Mouse (Mus musculus) retina, embryonic 14.5 days (tissue): ENCODE measurements at regions not wholly inside any gene's neighbourhood (a gene's known extent, or its start where the extent isn't known, plus 50 kb on each side); places are given as distances from the start of the nearest gene placed in this dataset.

ENCODE experiments used
- DNase-seq: peaks from one replicate; pipeline ENCODE4 v3.0.0-alpha.2; 2015; ENCODE audit warnings: low spot score

- DNase-seq, result no peak
Observed at GRCm38 (mm10) chr16:54279275-54279674, 1018.5 kb downstream of the Zpld1 start.

- DNase-seq, result no peak
Observed at GRCm38 (mm10) chr16:54263853-54264252, 1033.9 kb downstream of the Zpld1 start.

- no peak for DNase-seq
Observed at GRCm38 (mm10) chr16:54259260-54259659, 1038.5 kb downstream of the Zpld1 start.

GRCm38 (mm10) chr16:54246883-54247282 is 1050.9 kb downstream of the Zpld1 start:
- no peak for DNase-seq

DNA sequence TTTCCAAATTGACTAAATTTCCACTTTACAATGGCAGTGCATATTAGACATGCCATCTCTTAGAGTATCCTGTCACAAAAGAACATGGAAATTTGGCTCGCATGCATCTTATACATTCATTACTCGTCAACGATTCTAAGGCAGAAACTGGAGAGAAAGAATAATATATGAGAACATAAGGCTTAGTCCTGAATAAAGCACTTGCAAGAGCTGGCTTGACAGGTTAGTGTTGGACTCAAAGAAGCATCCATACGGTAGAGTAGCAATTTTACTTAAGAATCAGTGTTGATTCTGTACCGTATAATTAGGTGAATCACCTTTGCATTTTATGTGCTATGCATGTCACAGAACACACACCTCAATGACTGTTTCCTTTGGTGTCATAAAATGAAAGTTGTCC is 1051.4 kb downstream of the Zpld1 start:
- no peak for DNase-seq

DNA sequence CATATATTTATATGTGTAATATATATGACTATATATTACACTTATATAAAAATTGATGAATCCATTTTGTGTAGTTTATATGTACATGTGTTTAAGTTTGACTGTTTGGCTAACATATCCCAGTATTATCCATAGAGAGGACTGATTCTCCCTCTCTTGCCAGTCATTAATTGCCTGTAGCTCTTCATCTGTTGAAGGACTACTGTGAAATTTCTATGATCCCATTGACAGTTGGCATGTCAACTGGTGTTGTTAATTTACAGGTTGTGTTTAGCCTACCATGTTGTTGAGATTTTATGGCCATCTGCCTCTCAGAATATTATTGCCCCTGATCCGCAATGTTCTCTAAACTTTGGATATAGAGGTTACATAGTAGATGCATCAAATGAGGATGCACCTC is 1058.3 kb downstream of the Zpld1 start:
- DNase-seq, result no peak

- no peak for DNase-seq
Observed at GRCm38 (mm10) chr16:54229445-54230208, 1068.2 kb downstream of the Zpld1 start.

DNA sequence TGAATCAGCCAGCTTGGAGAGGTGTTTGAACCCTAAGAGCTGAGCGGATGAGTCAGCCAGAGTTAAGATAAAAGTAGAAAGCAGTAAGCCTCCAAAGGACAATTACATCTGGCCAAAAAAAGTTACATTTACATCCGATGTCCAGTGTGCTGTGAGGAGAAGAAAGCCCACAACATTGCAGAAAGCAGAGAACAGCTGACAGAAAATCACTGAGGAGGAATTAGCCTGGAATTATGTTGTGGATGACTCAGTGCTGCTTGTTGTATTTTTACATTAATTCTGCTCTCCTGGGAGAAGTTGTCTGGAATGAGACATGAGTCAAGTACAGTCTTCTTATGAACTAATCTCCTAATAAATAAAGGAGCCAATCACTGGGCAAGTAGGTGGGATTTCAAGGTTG is 1071.6 kb downstream of the Zpld1 start:
- no peak for DNase-seq

DNA sequence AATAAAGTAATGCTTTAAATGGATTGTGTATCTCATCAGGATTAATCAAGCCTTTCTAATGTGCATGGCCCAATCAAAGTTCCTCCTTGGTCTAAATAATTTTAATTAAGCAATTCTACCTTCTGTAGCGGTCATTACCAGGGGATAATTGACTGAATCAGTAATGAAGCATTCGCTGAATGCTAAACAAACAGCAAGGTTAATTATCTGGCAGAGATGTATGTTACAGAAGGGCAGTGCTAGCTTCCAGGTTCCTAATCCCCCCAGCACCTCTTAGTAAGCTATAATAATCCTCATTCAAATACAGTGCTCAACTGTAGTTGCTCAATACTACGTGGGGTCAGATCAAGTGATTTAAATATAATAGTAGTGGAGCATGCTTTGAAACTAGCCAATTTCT is 1102.6 kb downstream of the Zpld1 start:
- DNase-seq, result peak; percentile 2

DNA sequence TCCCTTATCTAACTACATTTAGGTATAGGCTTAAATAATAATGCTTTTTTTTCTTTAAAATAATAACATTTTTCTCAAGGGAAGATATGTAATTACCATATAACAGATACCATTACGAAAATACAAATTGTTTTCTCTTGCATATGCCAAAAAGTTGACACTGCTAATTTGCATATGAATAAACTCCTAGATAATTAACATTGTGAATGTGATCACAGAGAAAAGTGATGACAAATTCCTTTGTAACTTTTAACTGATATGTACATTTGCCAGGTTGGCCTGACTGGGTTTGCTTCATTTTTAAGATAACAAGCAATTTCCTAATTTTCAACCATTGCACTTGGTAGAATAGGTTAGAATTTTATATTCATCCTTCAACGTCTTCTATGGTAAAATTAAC is 1103.1 kb downstream of the Zpld1 start:
- no peak for DNase-seq
